Mouse (Mus musculus) heart, embryonic 11.5 days (tissue): ENCODE measurements around the gene Hspb11. TPM values are rescaled to one million over a fixed set of nuclear protein-coding genes. Genes with fewer than 3 reads are reported as not detected.

Experiments
- ATAC-seq: fragments of 200-750 bp; cut with Nextera tagmentation; replicated peaks from 2 replicates; pipeline ENCODE4 v1.8.0; 2017; ENCODE audit warnings: moderate library complexity; ENCODE audit not compliant: insufficient number of reproducible peaks, low FRiP score, low TSS enrichment
- H3K27ac ChIP-seq: fragments of 300-500 bp; sonication (generic); 2 replicates; pipeline ENCODE4 v1.5.1; 2014; ENCODE audit warnings: mild to moderate bottlenecking, low read depth, low read length
- H3K27me3 ChIP-seq: fragments of 300-500 bp; sonication (generic); 2 replicates; pipeline ENCODE4 v1.6.1; 2014; ENCODE audit warnings: mild to moderate bottlenecking, low read length, mixed read lengths; ENCODE audit not compliant: control insufficient read depth, insufficient read depth
- H3K36me3 ChIP-seq: fragments of 300-500 bp; sonication (generic); 2 replicates; pipeline ENCODE4 v1.6.1; 2014; ENCODE audit warnings: mild to moderate bottlenecking, low read length, moderate library complexity, mixed read lengths; ENCODE audit not compliant: control insufficient read depth, insufficient read depth
- H3K4me1 ChIP-seq: fragments of 300-500 bp; sonication (generic); 2 replicates; pipeline ENCODE4 v1.6.1; 2014; ENCODE audit warnings: low read length; ENCODE audit not compliant: control insufficient read depth, insufficient read depth
- H3K4me2 ChIP-seq: fragments of 300-500 bp; sonication (generic); 2 replicates; pipeline ENCODE4 v1.6.1; 2014; ENCODE audit warnings: mild to moderate bottlenecking, moderate library complexity
- H3K4me3 ChIP-seq: fragments of 300-500 bp; sonication (generic); 2 replicates; pipeline ENCODE4 v1.5.1; 2014; ENCODE audit warnings: low read depth, low read length
- H3K9ac ChIP-seq: fragments of 300-500 bp; sonication (generic); 2 replicates; pipeline ENCODE4 v1.6.1; 2014; ENCODE audit warnings: mild to moderate bottlenecking, low read depth, low read length, moderate library complexity
- H3K9me3 ChIP-seq: fragments of 300-500 bp; sonication (generic); replicated peaks from 2 replicates; pipeline ENCODE4 v1.6.1; 2016; ENCODE audit warnings: low read length; ENCODE audit not compliant: control insufficient read depth
- WGBS: fragments of 180-500 bp; shearing (Covaris S2); extraction: QIAGEN DNeasy Blood & Tissue Kit; methylation state at CpG from one replicate; pipeline ENCODE4 v1.1.7; 2014; ENCODE audit not compliant: insufficient replicate concordance; 5-methylcytosine and 5-hydroxymethylcytosine counted together
- polyA plus RNA-seq: library from polyadenylated mRNA; unstranded; fragments of >200 nt; fragmentation: Nextera tagmentation; extraction: Ambion mirVana; gene quantifications from 2 replicates; pipeline ENCODE4 v1.2.1, GENCODE M21; 2014

Hspb11 gene
- polyA plus RNA-seq, 1 experiment from 2014 or later, result 38.7 TPM

- no peaks in the 10 kb centered on the region; the same call in 1 of the 2 replicates for H3K27me3 ChIP-seq
- no peak for ATAC-seq
- H3K4me2 ChIP-seq, result no peak overlapping the region
- H3K27ac ChIP-seq, result no peak overlapping the region
- WGBS, result 81% methylated on average over 5 of the region's 5 CpGs
- no peaks in the 10 kb centered on the region for H3K36me3 ChIP-seq
- no peak overlapping the region for H3K9ac ChIP-seq
- no peak overlapping the region for H3K4me3 ChIP-seq
- H3K4me1 ChIP-seq, result 0 out of 2 replicates have a peak, but pooled peaks cover 4% of the 10 kb centered on the region
- no peaks in the 10 kb centered on the region for H3K9me3 ChIP-seq
Observed at GRCm38 (mm10) chr4:107221524-107221923, 31.9 kb upstream of the Hspb11 start.

- Histone ChIP-seq H3K27me3 (no peaks in the 10 kb centered on the region; the same call in 1 of the 2 replicates), H3K4me3 (no peak overlapping the region), H3K4me2 (no peak overlapping the region), H3K27ac (no peak overlapping the region), H3K9ac (no peak overlapping the region), H3K9me3 (no peaks in the 10 kb centered on the region), H3K36me3 (no peaks in the 10 kb centered on the region), H3K4me1 (no peaks in the 10 kb centered on the region)
- 73% methylated on average over 11 of the region's 11 CpGs for WGBS
- 0 out of 2 replicates have a peak, but pooled peaks have one; percentile 31 for ATAC-seq
Observed at GRCm38 (mm10) chr4:107223225-107224204, 29.9 kb upstream of the Hspb11 start.

GRCm38 (mm10) chr4:107226313-107226712 lies 27.1 kb upstream of the Hspb11 start:
- ATAC-seq, result no peak
- no peak overlapping the region for H3K4me3 ChIP-seq

GRCm38 (mm10) chr4:107232219-107232618 lies 21.2 kb upstream of the Hspb11 start:
- Histone ChIP-seq H3K4me1 (no peaks in the 10 kb centered on the region), H3K9ac (no peak overlapping the region), H3K36me3 (peaks cover 18% of the 10 kb centered on the region), H3K9me3 (no peaks in the 10 kb centered on the region), H3K27ac (no peak overlapping the region), H3K4me2 (no peak overlapping the region), H3K4me3 (no peak overlapping the region), H3K27me3 (no peaks in the 10 kb centered on the region)
- WGBS, result 30% methylated on average over 3 of the region's 3 CpGs
- no peak for ATAC-seq

More at GRCm38 (mm10) chr4:107226313-107226712, 27.1 kb upstream of the Hspb11 start:
- 83% methylated on average over 2 of the region's 2 CpGs for WGBS
- Histone ChIP-seq H3K4me2 (no peak overlapping the region), H3K4me1 (no peaks in the 10 kb centered on the region), H3K9ac (no peak overlapping the region), H3K27me3 (no peaks in the 10 kb centered on the region; the same call in 1 of the 2 replicates), H3K36me3 (no peaks in the 10 kb centered on the region), H3K27ac (no peak overlapping the region), H3K9me3 (no peaks in the 10 kb centered on the region)

- Histone ChIP-seq H3K4me3 (no peak overlapping the region), H3K4me1 (no peaks in the 10 kb centered on the region), H3K27ac (no peak overlapping the region), H3K9me3 (no peaks in the 10 kb centered on the region), H3K9ac (no peak overlapping the region), H3K4me2 (no peak overlapping the region), H3K27me3 (no peaks in the 10 kb centered on the region), H3K36me3 (peaks cover 42% of the 10 kb centered on the region)
- ATAC-seq, result no peak
- 76% methylated on average over 2 of the region's 2 CpGs for WGBS
Observed at GRCm38 (mm10) chr4:107238253-107238652, 15.1 kb upstream of the Hspb11 start.

- ATAC-seq, result no peak
Observed at GRCm38 (mm10) chr4:107240196-107240595, 13.2 kb upstream of the Hspb11 start.

GRCm38 (mm10) chr4:107243365-107244333 lies 9.7 kb upstream of the Hspb11 start:
- Histone ChIP-seq H3K4me1 (peaks cover 32% of the 10 kb centered on the region), H3K36me3 (peaks cover 24% of the 10 kb centered on the region)
- WGBS, result 62% methylated on average over 6 of the region's 6 CpGs

More at GRCm38 (mm10) chr4:107240196-107240595, 13.2 kb upstream of the Hspb11 start:
- no peak overlapping the region for H3K9ac ChIP-seq
- no peaks in the 10 kb centered on the region for H3K27me3 ChIP-seq
- no peaks in the 10 kb centered on the region for H3K9me3 ChIP-seq
- H3K36me3 ChIP-seq, result peaks cover 29% of the 10 kb centered on the region
- no peak overlapping the region for H3K4me3 ChIP-seq
- H3K4me2 ChIP-seq, result no peak overlapping the region
- 91% methylated on average over 6 of the region's 6 CpGs for WGBS
- H3K4me1 ChIP-seq, result peaks cover 16% of the 10 kb centered on the region
- no peak overlapping the region for H3K27ac ChIP-seq

GRCm38 (mm10) chr4:107245368-107245767 lies 8.0 kb upstream of the Hspb11 start:
- Histone ChIP-seq H3K27me3 (no peaks in the 10 kb centered on the region), H3K4me3 (no peak overlapping the region), H3K9ac (no peak overlapping the region), H3K9me3 (no peaks in the 10 kb centered on the region), H3K27ac (peak overlapping the region; percentile 74), H3K4me2 (no peak overlapping the region), H3K4me1 (peaks cover 48% of the 10 kb centered on the region), H3K36me3 (peaks cover 21% of the 10 kb centered on the region)
- ATAC-seq, result no peak
- WGBS, result 66% methylated on average over 2 of the region's 2 CpGs

More at GRCm38 (mm10) chr4:107243365-107244333, 9.7 kb upstream of the Hspb11 start:
- peak overlapping the region; percentile 64; the same call in 1 of the 2 replicates for H3K27ac ChIP-seq
- no peaks in the 10 kb centered on the region for H3K27me3 ChIP-seq
- no peak overlapping the region for H3K9ac ChIP-seq
- no peak overlapping the region for H3K4me3 ChIP-seq
- ATAC-seq, result no peak
- no peaks in the 10 kb centered on the region for H3K9me3 ChIP-seq
- no peak overlapping the region for H3K4me2 ChIP-seq
